Mouse (Mus musculus) ES-E14 (cell line): ENCODE data around the gene Snrnp35.

Experiments used
- CHD2 ChIP-seq: IDR thresholded peaks from 2 replicates; pipeline ENCODE4 v1.6.1; 2014; ENCODE audit warnings: mild to moderate bottlenecking, low read depth, low read length, inconsistent platforms
- MAFK ChIP-seq: IDR thresholded peaks from 2 replicates; pipeline ENCODE4 v1.6.1; 2014; ENCODE audit warnings: mild to moderate bottlenecking, low read depth, low read length, inconsistent platforms; ENCODE audit not compliant: insufficient read depth
- ZC3H11A ChIP-seq: IDR thresholded peaks from 2 replicates; pipeline ENCODE4 v1.6.1; 2012; ENCODE audit warnings: low read depth, mild to moderate bottlenecking, inconsistent platforms, low read length, borderline replicate concordance

GRCm38 (mm10) chr5:124529697-124530096 is 46.8 kb downstream of the Snrnp35 start:
- TF ChIP-seq MAFK (no peak), CHD2 (no peak), ZC3H11A (no peak)
